Mouse (Mus musculus) left cerebral cortex, postnatal 10 days (tissue): Measurements from ENCODE around the gene Olfr1359. TPM values are rescaled to one million over a fixed set of nuclear protein-coding genes. Genes with fewer than 3 reads are reported as not detected.
"Not testable (repeated sequence)": the region's sequence is repeated elsewhere in the genome, so short reads cannot be mapped to it uniquely, and the experiment has no call there.

Experiments used
- DNase-seq, 2 experiments: peaks; one replicate each; pipeline ENCODE4 v3.0.0; 2021 to 2022; ENCODE audit warnings: low spot score in 2 of 2, mixed read lengths in 1 of 2; ENCODE audit errors: extremely low spot score in 1 of 2
- intact Hi-C: fragments of 180-260 bp; cut with DNase I; formaldehyde crosslinking; loops from one replicate; pipeline ENCODE4 v1.15.1; 2025
- total RNA-seq, 2 experiments: library from RNA; stranded (reverse); gene quantifications; 2 replicates each; pipeline ENCODE4 v1.2.3; 2021

Olfr1359 gene
- total RNA-seq: not detected

DNA sequence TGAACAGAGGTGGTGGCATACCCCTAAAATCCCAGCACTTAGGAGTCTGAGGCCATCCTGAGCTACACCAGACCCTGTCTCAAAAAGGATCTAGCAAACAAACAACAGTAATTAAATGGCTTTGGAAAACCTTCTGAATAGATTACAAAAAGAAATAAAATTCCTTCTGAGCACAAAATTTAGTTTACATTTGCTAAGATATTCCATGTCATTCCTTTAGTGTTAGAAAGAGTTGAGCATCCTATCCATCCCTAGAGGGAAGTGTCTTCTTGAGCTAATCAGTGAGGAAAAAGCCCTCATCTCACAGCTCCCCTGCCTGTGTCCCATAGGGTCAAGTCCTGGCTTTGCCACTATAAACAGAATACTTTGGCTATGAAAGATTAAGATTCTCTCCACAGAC, at the start of gene Olfr1359:
TSS of gene Olfr1359 (plus strand) at position 301 of the 400 bp plus-strand sequence.
- intact Hi-C loops: no loop called here
- DNase-seq: no peak

GRCm38 (mm10) chr13:21663286-21663685, 34.6 kb upstream of the Olfr1359 start, which contains the start of gene Olfr1361:
Gene Olfr1361 (minus strand): TSS chr13:21663386.
- intact Hi-C loops: no loop called here
- no peak for DNase-seq

- intact Hi-C loops: no loop called here
- DNase-seq: no peak
Observed at GRCm38 (mm10) chr13:21677305-21677704, 20.6 kb upstream of the Olfr1359 start, which contains the start of gene Olfr1360. Gene Olfr1360 (minus strand): TSS chr13:21677405.

GRCm38 (mm10) chr13:21706669-21707068, 8.8 kb downstream of the Olfr1359 start:
- intact Hi-C loops: no loop called here

DNA sequence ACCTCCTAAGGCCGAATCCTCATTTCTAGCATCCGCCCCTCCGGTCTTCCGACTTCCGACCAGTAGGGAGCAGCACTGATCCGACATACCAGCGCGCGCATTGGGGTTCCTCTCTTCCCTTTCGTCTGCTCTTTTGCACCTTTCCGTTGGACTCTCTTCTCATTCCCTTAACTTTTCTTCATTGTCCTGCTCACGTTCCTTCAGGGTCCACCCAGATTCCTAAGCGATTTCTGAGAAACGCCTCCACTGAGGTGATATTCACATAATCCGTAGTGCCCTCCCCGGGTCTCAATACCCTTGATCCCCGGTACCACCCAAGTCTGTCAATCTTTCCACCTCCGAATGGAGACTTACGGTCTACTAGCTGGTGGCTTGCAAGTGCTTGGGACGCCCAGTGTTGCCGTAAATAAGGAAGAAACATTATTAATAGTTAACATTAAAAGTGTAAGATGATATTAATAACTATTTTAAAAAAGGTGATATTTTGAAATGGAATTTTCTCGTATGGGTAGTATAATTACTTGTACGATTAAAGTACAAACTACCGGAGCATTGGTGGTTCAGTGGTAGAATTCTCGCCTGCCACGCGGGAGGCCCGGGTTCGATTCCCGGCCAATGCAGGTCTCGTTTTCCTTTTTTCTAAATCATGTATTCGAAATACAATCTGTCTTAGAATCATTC, 12.3 kb downstream of the Olfr1359 start:
- intact Hi-C loops: loop anchor here (10.0 kb wide), 2 partner anchors 315 to 1725 kb away; no protein-coding TSS in a partner anchor
- peak; percentile 86 to 90 for DNase-seq

More at GRCm38 (mm10) chr13:21706669-21707068, 8.8 kb downstream of the Olfr1359 start:
- DNase-seq: no peak

GRCm38 (mm10) chr13:21710821-21711525, 13.1 kb downstream of the Olfr1359 start:
- peak; percentile 76 to 77 for DNase-seq
- intact Hi-C loops: loop anchor here (10.0 kb wide), 2 partner anchors 314 to 1724 kb away; no protein-coding TSS in a partner anchor

DNA sequence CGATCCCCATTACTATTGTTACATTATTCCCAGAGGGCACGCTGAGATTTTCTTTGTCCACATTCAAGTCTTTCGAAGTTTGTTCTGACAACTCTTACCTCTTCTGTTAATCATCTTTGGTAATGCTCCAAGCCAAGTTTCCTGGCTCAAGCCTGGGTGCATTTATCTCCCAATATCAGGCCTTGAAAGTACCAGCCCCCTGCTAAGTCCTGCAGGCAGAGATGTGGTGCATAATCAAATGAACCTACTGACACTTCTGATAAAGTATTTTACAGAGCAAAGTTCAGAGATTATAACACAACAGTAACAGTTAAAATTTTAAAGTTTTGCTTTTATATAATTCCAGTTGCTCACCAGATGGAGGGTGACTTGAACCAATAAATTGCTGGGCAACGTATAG, 13.8 kb downstream of the Olfr1359 start:
- no peak for DNase-seq
- intact Hi-C loops: loop anchor here (10.0 kb wide), 2 partner anchors 313 to 1723 kb away; no protein-coding TSS in a partner anchor

DNA sequence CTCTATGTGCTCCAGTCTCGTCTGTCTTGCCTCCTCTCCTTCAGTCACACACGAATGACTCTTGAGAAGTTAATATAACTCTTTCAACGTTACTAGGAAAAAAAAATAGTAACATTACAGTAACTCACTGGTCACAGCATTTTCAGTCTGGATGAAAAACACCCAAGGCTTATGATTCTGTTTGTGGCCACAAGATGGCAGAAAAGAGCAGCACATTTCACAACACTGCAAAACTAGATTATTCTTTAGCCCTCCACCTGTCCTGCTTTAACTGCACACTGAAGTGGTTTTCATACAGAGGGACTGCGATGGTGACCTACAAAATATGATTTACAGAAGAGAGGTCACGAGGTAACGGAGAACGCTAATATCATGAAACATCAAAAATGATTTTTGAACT, 16.8 kb downstream of the Olfr1359 start:
- intact Hi-C loops: loop anchor here (2.0 to 10.0 kb wide), 3 partner anchors 20 to 1720 kb away; partner anchors contain the start of gene Hist1h4j
- peak; percentile 44 to 78 for DNase-seq

DNA sequence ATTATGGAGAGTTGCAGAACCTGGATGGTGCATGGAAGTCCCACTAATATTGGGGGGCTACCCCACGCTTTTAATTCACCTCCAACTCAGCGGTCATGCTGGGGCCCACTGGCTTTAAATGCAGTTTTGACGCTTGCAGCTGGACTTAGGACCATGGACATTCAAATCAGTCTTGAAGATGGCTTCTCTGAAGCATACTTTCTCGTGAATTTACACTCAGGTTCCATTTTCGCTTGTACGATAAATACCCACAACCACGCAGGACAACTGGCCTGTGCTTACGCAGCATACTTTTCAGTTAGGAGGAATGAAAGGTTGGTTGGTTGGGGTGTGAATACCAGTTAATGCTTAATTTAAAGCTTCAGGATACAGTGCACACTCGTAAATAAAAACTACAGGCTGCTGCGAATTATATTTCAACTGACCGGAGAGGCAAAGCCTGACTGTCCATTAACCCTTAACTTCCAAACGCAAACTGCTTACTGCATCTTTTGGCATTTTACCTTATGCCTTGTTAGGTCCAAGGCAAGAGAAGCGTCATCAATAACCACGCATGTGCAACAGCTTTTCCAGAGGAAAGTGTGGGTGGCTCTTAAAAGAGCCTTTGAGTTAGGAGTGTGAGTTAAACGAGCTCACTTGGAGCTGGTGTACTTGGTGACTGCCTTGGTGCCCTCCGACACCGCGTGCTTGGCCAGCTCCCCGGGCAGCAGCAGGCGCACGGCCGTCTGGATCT, 17.4 kb downstream of the Olfr1359 start:
- intact Hi-C loops: loop anchor here (2.0 to 10.0 kb wide), 3 partner anchors 20 to 1720 kb away; partner anchors contain the start of gene Hist1h4j
- DNase-seq: no peak

GRCm38 (mm10) chr13:21715864-21716539, 18.1 kb downstream of the Olfr1359 start, which contains the start of the genes Hist1h2bl and Hist1h2ai:
Gene Hist1h2bl (minus strand): TSS chr13:21716143.
Gene Hist1h2ai (plus strand): TSS chr13:21716422.
- peak; percentile 78 to 96 for DNase-seq
- intact Hi-C loops: loop anchor here (2.0 to 10.0 kb wide), 3 partner anchors 19 to 1719 kb away; partner anchors contain the start of gene Hist1h4j

DNA sequence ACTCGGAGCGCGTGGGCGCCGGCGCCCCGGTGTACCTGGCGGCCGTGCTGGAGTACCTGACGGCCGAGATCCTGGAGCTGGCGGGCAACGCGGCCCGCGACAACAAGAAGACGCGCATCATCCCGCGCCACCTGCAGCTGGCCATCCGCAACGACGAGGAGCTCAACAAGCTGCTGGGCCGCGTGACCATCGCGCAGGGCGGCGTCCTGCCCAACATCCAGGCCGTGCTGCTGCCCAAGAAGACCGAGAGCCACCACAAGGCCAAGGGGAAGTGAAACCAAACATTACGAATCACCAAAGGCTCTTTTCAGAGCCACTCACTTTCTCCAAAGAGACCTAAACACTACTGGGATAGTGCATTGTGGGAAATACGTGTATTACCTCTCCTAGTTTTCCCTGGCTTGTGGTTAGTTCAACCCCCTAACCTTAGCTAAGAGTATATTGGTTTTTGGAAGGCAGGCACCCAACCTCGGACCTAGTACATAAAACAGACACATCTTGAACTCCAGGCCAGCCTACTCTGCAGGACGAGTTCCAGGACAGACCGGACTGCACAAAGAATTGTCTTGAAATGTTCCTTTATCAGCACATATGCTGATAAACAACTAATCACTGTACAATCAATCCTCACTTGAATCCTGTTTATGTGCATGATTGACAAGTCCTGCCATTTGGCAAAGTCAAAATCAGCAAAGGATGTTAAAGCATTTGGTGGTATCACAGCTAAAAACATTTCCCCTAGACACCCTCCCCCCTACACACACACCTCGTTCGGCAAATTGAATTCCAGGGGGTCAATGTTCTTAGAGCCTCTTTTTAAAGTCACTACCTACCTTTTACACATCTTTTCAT, 18.9 kb downstream of the Olfr1359 start:
- DNase-seq: not testable (repeated sequence)
- intact Hi-C loops: loop anchor here (10.0 kb wide), 2 partner anchors 308 to 1718 kb away; no protein-coding TSS in a partner anchor

- intact Hi-C loops: loop anchor here (10.0 kb wide), 2 partner anchors 307 to 1717 kb away; no protein-coding TSS in a partner anchor
- peak; percentile 73 to 92 for DNase-seq
Observed at GRCm38 (mm10) chr13:21717397-21718357, 19.8 kb downstream of the Olfr1359 start, which contains the start of gene Hist1h3h. Gene Hist1h3h (plus strand): TSS chr13:21717659.

- intact Hi-C loops: loop anchor here (10.0 kb wide), 2 partner anchors 306 to 1716 kb away; no protein-coding TSS in a partner anchor
- no peak for DNase-seq
Observed at GRCm38 (mm10) chr13:21718381-21719080, 20.6 kb downstream of the Olfr1359 start.

- DNase-seq, intact Hi-C loops: not testable (repeated sequence)
Observed at GRCm38 (mm10) chr13:21721107-21721756, 23.3 kb downstream of the Olfr1359 start.
